Mouse (Mus musculus) NIH3T3 (cell line): ENCODE data around the gene Cryz.

Experiments
- DNase-seq: peaks from one replicate; pipeline ENCODE4 v3.0.0-alpha.2; 2012; ENCODE audit warnings: low read depth

The Cryz gene

DNA sequence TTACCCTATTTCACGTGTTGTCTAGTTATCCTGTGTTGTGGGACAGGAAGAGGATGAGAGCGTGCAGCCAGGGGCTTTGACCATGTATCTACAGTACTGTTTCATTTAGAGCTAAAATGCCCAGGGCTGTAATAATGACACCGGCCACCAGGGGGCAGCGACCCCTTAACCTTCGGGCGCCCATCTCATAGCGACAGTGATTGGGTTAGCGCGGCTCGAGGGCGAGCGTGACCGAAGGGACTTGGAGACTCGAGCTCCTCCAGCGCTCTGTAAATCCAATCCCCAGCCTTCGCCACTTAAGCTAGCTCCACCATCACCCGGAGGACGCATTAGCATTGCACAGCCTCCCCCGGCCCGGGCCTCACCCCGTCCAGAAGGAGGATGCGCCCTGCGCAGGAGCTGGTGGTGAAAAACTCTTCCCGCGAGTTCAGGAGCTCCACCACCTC, at the start of gene Cryz:
TSS of gene Cryz (plus strand) at position 224 of the 446 bp plus-strand sequence.
- peak; percentile 95 for DNase-seq

DNA sequence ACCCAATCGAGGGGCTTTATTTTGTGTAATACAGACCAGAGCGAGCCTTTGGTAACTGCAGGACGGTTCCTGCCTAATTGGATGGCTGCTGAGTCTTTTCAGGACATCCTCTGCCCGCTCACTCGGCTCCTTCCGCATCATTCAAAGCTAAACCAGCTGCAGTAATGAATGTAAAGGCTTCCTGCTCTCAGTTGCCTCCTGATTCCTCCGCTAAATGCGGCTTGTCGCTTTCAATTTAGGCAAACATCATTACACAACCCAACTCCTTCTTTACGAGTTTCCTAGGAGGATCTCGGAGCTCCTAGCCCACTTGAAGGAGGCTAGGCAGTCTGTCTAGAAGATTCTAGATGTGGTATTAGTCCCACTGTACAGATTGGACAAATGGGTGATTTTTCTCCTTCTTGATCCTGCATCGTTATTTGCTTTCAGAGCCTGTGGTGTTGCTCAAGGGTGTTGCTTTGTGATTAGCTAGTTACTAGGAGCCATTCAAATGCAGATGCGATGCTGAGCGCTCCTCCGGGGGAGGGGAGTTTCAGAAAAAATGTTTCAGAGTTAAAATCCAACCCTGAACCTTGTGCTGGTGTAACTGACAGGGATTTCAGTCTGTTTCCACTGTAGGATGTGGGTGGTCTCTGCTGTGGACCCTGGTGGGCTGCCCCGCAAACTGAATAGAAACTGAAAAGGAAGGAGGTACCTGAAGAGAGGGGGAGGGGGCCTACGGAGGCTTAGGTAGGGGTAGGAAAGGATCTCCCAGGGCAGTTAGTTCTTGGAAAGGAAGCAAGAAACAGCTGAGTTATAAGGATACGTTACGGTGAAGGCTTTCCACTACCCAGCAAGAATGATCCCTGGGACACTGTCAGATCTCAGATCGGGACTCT, 48.7 kb upstream of the Cryz start:
- DNase-seq, result no peak

GRCm38 (mm10) chr3:154548868-154549301, 47.6 kb upstream of the Cryz start:
- DNase-seq, result no peak

- no peak for DNase-seq
Measured at GRCm38 (mm10) chr3:154550326-154551034, 46.0 kb upstream of the Cryz start.

GRCm38 (mm10) chr3:154551035-154551411, 45.5 kb upstream of the Cryz start:
- DNase-seq, result no peak

- no peak for DNase-seq
Measured at GRCm38 (mm10) chr3:154562192-154562591, 34.3 kb upstream of the Cryz start.

- DNase-seq, result no peak
Measured at GRCm38 (mm10) chr3:154565437-154565836, 31.1 kb upstream of the Cryz start.

DNA sequence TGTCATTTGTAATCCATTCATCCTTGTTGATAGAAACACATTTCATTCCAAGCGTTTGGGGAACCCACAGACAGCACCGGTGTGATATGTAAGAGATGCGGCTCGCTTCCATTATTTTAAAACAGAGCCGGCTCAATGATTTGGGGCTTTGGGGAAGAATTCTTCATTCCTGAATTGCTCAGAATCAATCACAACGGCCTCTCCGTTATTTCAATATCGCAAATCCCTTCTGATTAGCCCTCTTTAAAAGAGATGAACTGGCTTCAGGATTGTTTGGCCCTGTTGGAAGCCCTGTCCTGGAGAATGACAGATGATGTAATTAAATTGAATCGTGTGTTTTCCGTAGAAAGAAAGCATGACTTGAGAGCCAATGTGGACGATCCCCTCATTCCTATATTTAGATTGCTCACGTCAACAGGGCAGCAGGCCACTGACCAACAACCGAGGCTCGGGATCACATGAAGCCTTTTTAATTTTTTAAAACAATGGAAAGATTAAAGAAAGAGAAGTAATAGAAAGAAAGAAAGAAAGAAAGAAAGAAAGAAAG, 26.4 kb upstream of the Cryz start:
- no peak for DNase-seq

GRCm38 (mm10) chr3:154570786-154571185, 25.7 kb upstream of the Cryz start:
- peak; percentile 63 for DNase-seq

DNA sequence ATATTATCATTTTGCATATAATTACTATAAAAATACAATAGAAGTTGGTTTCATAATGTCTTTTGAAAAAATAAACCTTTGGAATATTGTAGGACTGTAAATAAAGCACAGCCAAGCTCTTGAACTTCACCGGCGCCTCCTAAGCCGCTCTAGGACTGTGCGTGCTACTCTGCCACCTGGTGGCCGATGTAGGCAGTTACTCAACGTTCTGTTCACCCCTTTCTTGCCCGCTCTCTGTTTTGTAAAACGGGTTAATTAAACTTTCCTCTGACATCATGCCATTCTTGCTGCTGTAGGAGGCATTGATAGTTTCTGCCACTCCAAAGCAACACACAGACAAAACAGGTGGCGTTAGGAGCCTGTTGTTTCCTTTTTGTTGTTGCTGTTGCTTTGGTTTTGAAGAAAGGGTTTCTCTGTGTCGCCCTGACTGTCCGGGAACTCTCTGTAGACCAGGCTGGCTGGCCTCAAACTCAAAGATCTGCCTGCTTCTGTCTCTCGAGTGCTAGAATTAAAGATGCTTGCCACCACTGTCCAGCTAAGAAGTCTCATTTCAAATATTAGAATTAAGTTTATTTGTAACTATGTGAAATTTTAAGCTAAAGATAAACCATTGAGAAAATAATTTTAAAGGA, 24.1 kb upstream of the Cryz start:
- DNase-seq, result peak; percentile 92

GRCm38 (mm10) chr3:154573666-154574065, 22.8 kb upstream of the Cryz start:
- peak; percentile 75 for DNase-seq

- no peak for DNase-seq
Measured at GRCm38 (mm10) chr3:154577895-154578294, 18.6 kb upstream of the Cryz start.

DNA sequence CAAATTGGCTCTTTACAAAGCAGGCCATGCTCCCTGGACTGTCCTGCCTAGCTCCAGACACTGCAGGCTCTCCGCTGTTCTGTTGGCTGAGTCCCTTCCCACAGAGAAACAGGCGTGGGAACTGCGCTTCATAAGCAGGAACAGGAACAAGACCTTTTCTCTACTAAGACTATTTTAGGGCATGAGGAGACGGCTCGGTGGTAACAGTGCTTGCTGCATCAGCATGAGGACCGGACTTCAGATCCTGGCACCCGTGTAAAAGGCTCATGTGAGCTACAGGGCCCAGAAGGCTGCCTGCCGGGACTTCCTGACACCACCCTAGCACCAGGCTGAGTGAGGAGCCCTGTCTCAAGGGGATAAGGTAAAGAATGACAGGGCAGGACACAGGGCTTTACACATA, 12.2 kb upstream of the Cryz start:
- no peak for DNase-seq

DNA sequence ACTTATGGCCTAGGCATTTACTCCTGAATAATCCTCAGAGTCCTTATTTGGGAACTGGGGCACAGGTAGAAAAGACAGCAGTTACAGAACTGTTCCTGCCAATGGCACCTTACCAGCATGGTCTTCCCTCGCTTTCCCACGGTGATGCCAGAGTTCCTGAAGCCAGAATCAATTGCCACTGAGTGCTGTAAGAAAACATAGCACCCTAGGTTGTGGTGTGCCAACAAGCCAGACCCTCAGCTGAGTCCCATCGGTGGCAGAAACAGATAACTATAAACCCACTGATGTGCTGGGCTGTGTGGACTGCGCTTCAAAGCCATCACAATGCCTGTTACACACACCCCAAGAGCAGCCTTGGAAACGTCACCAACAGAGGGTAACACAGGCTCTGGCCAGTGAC, 5.5 kb upstream of the Cryz start:
- no peak for DNase-seq

DNA sequence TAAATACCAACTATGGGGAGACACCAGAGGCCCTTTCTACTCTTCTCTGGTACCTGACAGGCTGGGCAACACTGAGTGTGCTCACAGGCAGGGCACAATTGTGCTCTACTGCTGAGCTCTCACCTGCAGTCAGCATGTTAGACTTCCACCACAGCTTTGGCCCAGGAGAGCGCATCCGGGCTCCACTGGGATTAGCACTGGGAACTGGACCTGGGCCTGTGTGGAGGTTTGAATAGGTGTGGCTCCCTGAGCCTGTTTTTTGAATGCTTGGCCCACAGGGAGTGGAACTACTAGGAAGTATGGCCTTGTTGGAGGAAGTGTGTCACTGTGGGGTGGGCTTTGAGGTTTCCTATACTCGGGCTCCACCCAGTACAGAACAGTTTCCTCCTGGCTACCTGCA, 4.9 kb upstream of the Cryz start:
- DNase-seq, result no peak

- DNase-seq, result no peak
Measured at GRCm38 (mm10) chr3:154593596-154593995, 2.9 kb upstream of the Cryz start.

DNA sequence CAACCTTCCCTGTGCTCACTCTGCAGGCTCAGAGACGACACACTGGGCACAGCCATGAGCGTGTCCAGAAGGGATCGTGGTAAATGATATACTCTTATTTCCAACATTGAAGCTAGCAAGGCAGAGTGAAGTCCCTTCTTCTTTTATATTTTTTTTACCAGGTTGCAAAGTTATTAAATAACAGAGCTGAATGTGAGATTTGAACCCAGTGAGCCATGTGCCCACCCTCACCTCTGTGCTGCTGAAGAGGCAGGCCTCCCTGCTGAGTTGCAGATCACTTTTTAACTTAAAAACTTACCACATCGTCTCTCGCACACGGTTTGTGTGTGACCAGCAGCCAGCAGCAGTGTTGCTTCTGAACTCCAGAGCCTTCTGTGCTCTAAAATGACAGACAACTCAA, 2.4 kb upstream of the Cryz start:
- no peak for DNase-seq

GRCm38 (mm10) chr3:154596934-154597554, 533 bp downstream of the Cryz start, which contains the start of gene Tyw3:
TSS of gene Tyw3 (minus strand) at chr3:154597104.
- peak; percentile 97 for DNase-seq

- peak; percentile 14 for DNase-seq
Measured at GRCm38 (mm10) chr3:154597561-154597960, 1.1 kb downstream of the Cryz start.

- no peak for DNase-seq
Measured at GRCm38 (mm10) chr3:154602141-154602540, 5.6 kb downstream of the Cryz start.

DNA sequence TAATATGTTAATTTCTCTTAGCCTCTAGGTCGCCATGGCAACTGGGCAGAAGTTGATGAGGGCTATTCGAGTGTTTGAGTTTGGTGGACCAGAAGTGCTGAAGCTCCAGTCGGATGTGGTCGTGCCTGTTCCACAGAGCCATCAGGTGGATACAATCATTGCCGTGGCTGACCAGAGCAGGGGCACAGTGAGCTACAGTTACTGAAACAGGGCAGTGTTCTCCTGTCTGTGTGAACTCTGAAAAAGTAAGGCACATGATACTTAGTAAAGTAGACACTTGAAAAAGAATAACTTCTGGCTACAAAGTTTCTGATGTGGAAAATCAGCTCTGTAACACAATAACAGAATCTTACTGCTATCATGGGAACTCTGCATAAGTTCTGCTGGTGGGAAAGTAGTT, 8.4 kb downstream of the Cryz start:
- no peak for DNase-seq

DNA sequence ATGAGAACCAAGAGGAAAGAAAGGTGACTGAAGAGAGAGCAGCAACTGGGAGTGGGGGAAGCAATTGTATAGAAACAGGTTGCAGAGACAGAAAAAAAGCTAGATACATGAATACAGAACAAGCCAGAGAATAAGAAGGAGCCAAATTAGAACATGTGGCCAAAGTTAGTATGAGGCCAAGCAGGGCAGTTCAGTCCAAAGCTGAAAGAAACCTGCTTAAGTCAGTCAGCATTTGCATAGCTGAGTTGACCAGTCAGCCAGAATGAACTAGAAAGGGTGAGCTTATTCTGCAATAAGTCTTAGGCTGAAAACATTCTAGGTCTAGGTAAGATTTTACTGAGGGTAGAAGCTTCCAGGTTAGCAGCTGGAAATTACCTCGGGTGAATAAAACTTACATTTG, 11.4 kb downstream of the Cryz start:
- DNase-seq, result no peak
